Comparison of ENCODE assay signal across 8 mouse cellular contexts in the genomic region with DNA sequence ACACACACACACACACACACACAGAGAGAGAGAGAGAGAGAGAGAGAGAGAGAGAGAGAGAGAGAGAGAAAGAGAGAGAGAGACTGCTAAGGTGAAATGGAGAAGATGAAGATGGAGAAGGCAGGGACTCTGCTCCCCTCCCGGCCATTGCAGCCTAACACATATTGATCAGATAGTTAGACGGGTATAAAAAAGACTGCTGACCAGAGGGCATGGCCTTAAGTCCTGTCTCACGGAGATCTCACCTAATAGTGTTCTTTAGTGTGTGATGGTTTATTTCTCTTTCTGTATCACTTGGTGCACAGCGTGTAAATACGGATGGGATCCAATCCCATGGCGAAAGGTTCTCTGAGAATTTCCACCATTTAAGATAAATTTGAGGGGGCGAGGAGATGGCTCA. TPM values are rescaled to one million over a fixed set of nuclear protein-coding genes. Genes with fewer than 3 reads are reported as not detected.
DNase-seq lines count a peak whose midpoint lies in the region; ATAC-seq lines count a peak whose summit lies in the region.

TSS of gene Fam81a (minus strand) at position 101 of the 400 bp plus-strand sequence.

- H3K4me3 ChIP-seq in lung, embryonic 15.5 days: peak within 1 kb of the TSS; percentile 64
- H3K4me3 ChIP-seq in neural tube, embryonic 12.5 days: peak within 1 kb of the TSS; percentile 63

- peak within 1 kb of the TSS; percentile 99 for H3K4me2 ChIP-seq in lung, embryonic 15.5 days
- H3K4me2 ChIP-seq in neural tube, embryonic 12.5 days (replicated peaks): peak within 1 kb of the TSS; percentile 96

- peaks cover 16% of the 10 kb centered on the region for H3K27me3 ChIP-seq in lung, embryonic 15.5 days
- H3K27me3 ChIP-seq in neural tube, embryonic 12.5 days (replicated peaks): peaks cover 14% of the 10 kb centered on the region

- H3K36me3 ChIP-seq in lung, embryonic 15.5 days: no peaks in the 10 kb centered on the region
- H3K36me3 ChIP-seq in neural tube, embryonic 12.5 days: no peaks in the 10 kb centered on the region

- DNase-seq in lung, postnatal 10 days: no peak
- no peak for DNase-seq in heart, adult 8-10 months (ENCODE audit: low spot score)
- no peak for DNase-seq in layer of hippocampus, postnatal 36 days
- no peak for DNase-seq in urinary bladder, postnatal 25 days (ENCODE audit: low spot score)
- no peak for DNase-seq in cerebellum, adult 11 months

- no peak for ATAC-seq in lung, embryonic 15.5 days (ENCODE audit: borderline replicate concordance, extremely low read depth, low FRiP score, low TSS enrichment)
- ATAC-seq in neural tube, embryonic 12.5 days (ENCODE audit: low FRiP score, low read depth): no peak
- no peak for ATAC-seq in cerebellum, adult (ENCODE audit: insufficient number of reproducible peaks, low FRiP score, low TSS enrichment)

- no peak within 1 kb of the TSS for H3K27ac ChIP-seq in lung, embryonic 15.5 days
- no peak within 1 kb of the TSS for H3K27ac ChIP-seq in neural tube, embryonic 12.5 days

- peak within 1 kb of the TSS; percentile 46; the same call in 1 of the 2 replicates for H3K9ac ChIP-seq in lung, embryonic 15.5 days
- peak within 1 kb of the TSS; percentile 64 for H3K9ac ChIP-seq in neural tube, embryonic 12.5 days

- 43% methylated on average over 7 of the region's 7 CpGs for WGBS in lung, embryonic 15.5 days
- 70% methylated on average over 7 of the region's 7 CpGs for WGBS in neural tube, embryonic 12.5 days

- H3K9me3 ChIP-seq in lung, embryonic 15.5 days: no peaks in the 10 kb centered on the region
- H3K9me3 ChIP-seq in neural tube, embryonic 12.5 days: no peaks in the 10 kb centered on the region

- peaks cover 23% of the 10 kb centered on the region for H3K4me1 ChIP-seq in lung, embryonic 15.5 days
- H3K4me1 ChIP-seq in neural tube, embryonic 12.5 days: peaks cover 13% of the 10 kb centered on the region

RNA-seq across cellular contexts. Expression of gene Fam81a, which starts in this region (rescaled TPM):
- polyA plus RNA-seq in lung, embryonic 15.5 days (2015; fragmentation: Nextera tagmentation; extraction: Ambion mirVana): 5.7 and 5.9 TPM in 2 replicates
- 10 to 100 TPM; 34.2 to 49.1 (median 41.7) TPM for total RNA-seq in heart, adult 8-10 months (2022)
- 10 to 100 TPM; 91.2 to 97.8 TPM for total RNA-seq in layer of hippocampus, postnatal 36 days (2021)
- polyA plus RNA-seq in neural tube, embryonic 12.5 days (2016; fragmentation: Nextera tagmentation; extraction: Ambion mirVana): 2.4 and 3.0 TPM in 2 replicates
